ENCODE assay signal across 14 mouse cellular contexts in genomic region chr19:9987593-9987992, GRCm38 (mm10). TPM values are rescaled to one million over a fixed set of nuclear protein-coding genes. Genes with fewer than 3 reads are reported as not detected.
DNase-seq lines count a peak whose midpoint lies in the region; ATAC-seq and TF ChIP-seq lines count a peak whose summit lies in the region.
"Had no signal": no experiment of that assay in that cellular context is flagged by ENCODE, and none has a peak within 500 bp of the region (broad histone marks: within the 10 kb centered on the region; RNA-seq: fewer than 3 reads in every experiment).

No protein-coding gene starts in this region.

- H3K4me1 ChIP-seq in heart, embryonic 13.5 days, result peaks cover 21% of the 10 kb centered on the region
- H3K4me1 ChIP-seq in thymus, adult 2 months (replicated peaks; ENCODE audit: control insufficient read depth, insufficient read depth, low read length), result peaks cover 13% of the 10 kb centered on the region
- peaks cover 20% of the 10 kb centered on the region for H3K4me1 ChIP-seq in limb, embryonic 15.5 days

- no peak overlapping the region; the same call in 1 of the 2 replicates for H3K27ac ChIP-seq in heart, embryonic 13.5 days (replicated peaks)
- no peak overlapping the region for H3K27ac ChIP-seq in thymus, adult 2 months (ENCODE audit: control insufficient read depth, insufficient read depth, low read length)
- peak overlapping the region; percentile 34 for H3K27ac ChIP-seq in limb, embryonic 15.5 days
- H3K27ac ChIP-seq: embryonic facial prominence, embryonic 15.5 days; midbrain, embryonic 15.5 days had no signal

- H3K36me3 ChIP-seq in heart, embryonic 13.5 days, result peaks cover 27% of the 10 kb centered on the region
- H3K36me3 ChIP-seq in thymus, adult 2 months (ENCODE audit: control insufficient read depth, insufficient read depth, low read length), result peaks cover 21% of the 10 kb centered on the region
- H3K36me3 ChIP-seq in limb, embryonic 15.5 days, result peaks cover 24% of the 10 kb centered on the region

- TF ChIP-seq CTCF in thymus, adult 2 months (IDR thresholded peaks at IDR 0.05; ENCODE audit: borderline replicate concordance, control insufficient read depth, extremely low read depth, insufficient read depth, low read length, poor library complexity), result no peak

- H3K4me3 ChIP-seq in heart, embryonic 13.5 days, result no peak overlapping the region
- H3K4me3 ChIP-seq in thymus, adult 2 months (ENCODE audit: control insufficient read depth, insufficient read depth, low read length), result no peak overlapping the region
- no peak overlapping the region for H3K4me3 ChIP-seq in limb, embryonic 15.5 days
- H3K4me3 ChIP-seq: embryonic facial prominence, embryonic 15.5 days; midbrain, embryonic 15.5 days had no signal

- DNase-seq in heart, postnatal 4 days, result no peak
- peak; percentile 36 for DNase-seq in thymus, postnatal 0 days (ENCODE audit: low spot score)
- DNase-seq in thymus, adult 2 months, result no peak
- no peak for DNase-seq in spleen, adult 18-20 months
- no peak for DNase-seq in layer of hippocampus, adult 9-11 months
- DNase-seq: cerebellum, adult 9-10 months; heart, postnatal 14 days; kidney, adult 9 months; left cerebral cortex, postnatal 4 days had no signal

- peak overlapping the region; percentile 84 for H3K4me2 ChIP-seq in heart, embryonic 13.5 days
- H3K4me2 ChIP-seq in limb, embryonic 15.5 days, result no peak overlapping the region
- H3K4me2 ChIP-seq: embryonic facial prominence, embryonic 15.5 days; midbrain, embryonic 15.5 days had no signal

- H3K27me3 ChIP-seq in heart, embryonic 13.5 days (replicated peaks), result no peaks in the 10 kb centered on the region; the same call in 1 of the 2 replicates
- no peaks in the 10 kb centered on the region for H3K27me3 ChIP-seq in thymus, adult 2 months (ENCODE audit: control insufficient read depth, insufficient read depth, low read length)
- no peaks in the 10 kb centered on the region for H3K27me3 ChIP-seq in limb, embryonic 15.5 days
- H3K27me3 ChIP-seq: embryonic facial prominence, embryonic 15.5 days; midbrain, embryonic 15.5 days had no signal

- no peak for TF ChIP-seq POLR2A in thymus, adult 2 months (IDR thresholded peaks at IDR 0.05; ENCODE audit: control insufficient read depth, extremely low read depth, insufficient read depth, low read length, poor library complexity)

- ATAC-seq in heart, embryonic 13.5 days (ENCODE audit: extremely low read depth, insufficient number of reproducible peaks, low FRiP score, low TSS enrichment), result no peak
- ATAC-seq in limb, embryonic 15.5 days (ENCODE audit: insufficient number of reproducible peaks, low FRiP score, low TSS enrichment, low read depth), result no peak
- ATAC-seq: midbrain, embryonic 15.5 days had no signal

- H3K9ac ChIP-seq in heart, embryonic 13.5 days, result peak overlapping the region; percentile 29
- H3K9ac ChIP-seq in limb, embryonic 15.5 days, result no peak overlapping the region
- H3K9ac ChIP-seq: embryonic facial prominence, embryonic 15.5 days; midbrain, embryonic 15.5 days had no signal

- no peaks in the 10 kb centered on the region for H3K9me3 ChIP-seq in heart, embryonic 13.5 days
- H3K9me3 ChIP-seq in limb, embryonic 15.5 days, result no peaks in the 10 kb centered on the region
- H3K9me3 ChIP-seq: embryonic facial prominence, embryonic 15.5 days; midbrain, embryonic 15.5 days had no signal

RNA-seq across cellular contexts. Expression of gene Fth1, which starts 7.2 kb away (rescaled TPM):
- polyA plus RNA-seq in heart, embryonic 13.5 days (2015; fragmentation: Nextera tagmentation; extraction: Ambion mirVana), result 2,189 and 2,554 TPM in 2 replicates
- total RNA-seq in heart, postnatal 4 days (2021), result 1,000 to 10,000 TPM; 1,376 to 1,487 TPM
- polyA plus RNA-seq in thymus, postnatal 0 days (2015; fragmentation: Nextera tagmentation; extraction: Ambion mirVana), result 2,555 and 2,649 TPM in 2 replicates
- polyA plus RNA-seq in thymus, adult 2 months (2012; rRNA removed), result 2,238 and 2,885 TPM in 2 replicates
- polyA plus RNA-seq in limb, embryonic 15.5 days (2015; fragmentation: Nextera tagmentation; extraction: Ambion mirVana), result 1,462 and 1,539 TPM in 2 replicates

RNA-seq across cellular contexts. Expression of gene Best1, which starts 13.8 kb away (rescaled TPM):
- 0.23 and 0.27 TPM in 2 replicates for polyA plus RNA-seq in heart, embryonic 13.5 days (2015; fragmentation: Nextera tagmentation; extraction: Ambion mirVana)
- not detected for total RNA-seq in heart, postnatal 4 days (2021)
- 0.39 and 0.54 TPM in 2 replicates for polyA plus RNA-seq in thymus, postnatal 0 days (2015; fragmentation: Nextera tagmentation; extraction: Ambion mirVana)
- polyA plus RNA-seq in thymus, adult 2 months (2012; rRNA removed), result 0.31 and 0.33 TPM in 2 replicates
- 1.9 and 2.1 TPM in 2 replicates for polyA plus RNA-seq in limb, embryonic 15.5 days (2015; fragmentation: Nextera tagmentation; extraction: Ambion mirVana)
- total RNA-seq: megakaryocyte, adult 5-6 weeks had no signal

RNA-seq across cellular contexts. Expression of gene Rab3il1, which starts 13.9 kb away (rescaled TPM):
- 32.5 and 36.7 TPM in 2 replicates for polyA plus RNA-seq in heart, embryonic 13.5 days (2015; fragmentation: Nextera tagmentation; extraction: Ambion mirVana)
- 10 to 100 TPM; 12.2 to 12.5 TPM for total RNA-seq in heart, postnatal 4 days (2021)
- 12.6 and 13.3 TPM in 2 replicates for polyA plus RNA-seq in thymus, postnatal 0 days (2015; fragmentation: Nextera tagmentation; extraction: Ambion mirVana)
- 12.8 and 15.7 TPM in 2 replicates for polyA plus RNA-seq in thymus, adult 2 months (2012; rRNA removed)
- 44.8 and 45.1 TPM in 2 replicates for polyA plus RNA-seq in limb, embryonic 15.5 days (2015; fragmentation: Nextera tagmentation; extraction: Ambion mirVana)

RNA-seq across cellular contexts. Expression of gene Fads3, which starts 53.8 kb away (rescaled TPM):
- 39.4 and 41.9 TPM in 2 replicates for polyA plus RNA-seq in heart, embryonic 13.5 days (2015; fragmentation: Nextera tagmentation; extraction: Ambion mirVana)
- 10 to 100 TPM; 55.6 to 55.7 TPM for total RNA-seq in heart, postnatal 4 days (2021)
- 1.2 and 1.6 TPM in 2 replicates for polyA plus RNA-seq in thymus, postnatal 0 days (2015; fragmentation: Nextera tagmentation; extraction: Ambion mirVana)
- 13.6 and 19.9 TPM in 2 replicates for polyA plus RNA-seq in thymus, adult 2 months (2012; rRNA removed)
- polyA plus RNA-seq in limb, embryonic 15.5 days (2015; fragmentation: Nextera tagmentation; extraction: Ambion mirVana), result 12.7 and 17.1 TPM in 2 replicates
